Mouse (Mus musculus): ENCODE measurements around the gene Agbl4. TPM values are rescaled to one million over a fixed set of nuclear protein-coding genes. Genes with fewer than 3 reads are reported as not detected.

Agbl4 gene
- polyA plus RNA-seq, 1 experiment = not detected

DNA sequence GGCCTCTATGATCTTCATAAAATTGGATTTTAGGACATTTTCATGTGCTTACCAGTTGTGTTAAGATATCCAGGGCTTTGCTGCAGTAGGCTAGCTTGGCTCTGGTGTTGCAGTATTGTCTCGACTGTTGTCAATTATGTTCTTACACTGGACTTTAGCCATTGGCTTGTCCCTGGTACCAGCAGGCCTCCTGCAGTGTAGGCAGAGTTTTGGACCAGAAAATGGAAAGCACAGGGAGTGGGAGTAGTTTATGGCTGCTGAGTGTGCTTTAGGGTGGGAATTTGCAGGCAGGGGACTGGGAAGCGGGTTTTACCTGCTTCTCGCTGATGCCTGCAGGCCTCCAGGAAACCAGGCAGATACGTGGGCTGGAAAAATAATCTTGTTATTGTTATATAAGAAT, 132.3 kb downstream of the Agbl4 start:
- WGBS = 83% methylated on average over 4 of the region's 4 CpGs
- no peaks in the 10 kb centered on the region for H3K4me1 ChIP-seq (ENCODE audit: control insufficient read depth, insufficient read depth, low read length)
- no peak overlapping the region for H3K27ac ChIP-seq (ENCODE audit: insufficient read depth, low read depth, low read length)
- no peak overlapping the region for H3K4me3 ChIP-seq (ENCODE audit: insufficient read depth, low read depth, low read length)
- TF ChIP-seq CTCF (IDR thresholded peaks at IDR 0.05; ENCODE audit: insufficient read depth, low read depth, low read length) = no peak
- no peak for TF ChIP-seq POLR2A (IDR thresholded peaks at IDR 0.05; ENCODE audit: insufficient read depth, low read depth, low read length)

DNA sequence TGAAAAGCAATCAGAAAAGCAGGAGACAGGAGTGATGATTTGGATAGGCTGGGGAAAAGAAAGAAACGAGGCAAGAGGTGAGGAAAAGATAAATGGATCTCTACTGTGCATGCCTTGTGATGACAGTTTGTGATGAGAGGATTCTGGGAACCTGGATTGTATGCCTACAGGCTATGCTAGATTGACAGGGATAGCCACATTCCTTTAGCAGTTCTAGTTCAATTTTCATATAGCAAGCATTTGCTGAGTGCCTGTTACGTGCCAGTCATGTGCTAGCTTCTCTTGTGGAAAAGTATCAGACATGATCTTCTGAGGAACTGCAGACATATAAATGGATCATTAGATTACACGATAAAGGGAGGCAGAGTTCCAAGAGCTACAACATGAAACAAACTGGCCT, 151.8 kb downstream of the Agbl4 start:
- 71% methylated on average over 3 of the region's 3 CpGs for WGBS
- Histone ChIP-seq H3K4me3 (ENCODE audit: insufficient read depth, low read depth, low read length) (no peak overlapping the region), H3K4me1 (ENCODE audit: control insufficient read depth, insufficient read depth, low read length) (no peaks in the 10 kb centered on the region), H3K27ac (ENCODE audit: insufficient read depth, low read depth, low read length) (no peak overlapping the region)
- TF ChIP-seq CTCF (IDR thresholded peaks at IDR 0.05; ENCODE audit: insufficient read depth, low read depth, low read length) (no peak), POLR2A (IDR thresholded peaks at IDR 0.05; ENCODE audit: insufficient read depth, low read depth, low read length) (no peak)

DNA sequence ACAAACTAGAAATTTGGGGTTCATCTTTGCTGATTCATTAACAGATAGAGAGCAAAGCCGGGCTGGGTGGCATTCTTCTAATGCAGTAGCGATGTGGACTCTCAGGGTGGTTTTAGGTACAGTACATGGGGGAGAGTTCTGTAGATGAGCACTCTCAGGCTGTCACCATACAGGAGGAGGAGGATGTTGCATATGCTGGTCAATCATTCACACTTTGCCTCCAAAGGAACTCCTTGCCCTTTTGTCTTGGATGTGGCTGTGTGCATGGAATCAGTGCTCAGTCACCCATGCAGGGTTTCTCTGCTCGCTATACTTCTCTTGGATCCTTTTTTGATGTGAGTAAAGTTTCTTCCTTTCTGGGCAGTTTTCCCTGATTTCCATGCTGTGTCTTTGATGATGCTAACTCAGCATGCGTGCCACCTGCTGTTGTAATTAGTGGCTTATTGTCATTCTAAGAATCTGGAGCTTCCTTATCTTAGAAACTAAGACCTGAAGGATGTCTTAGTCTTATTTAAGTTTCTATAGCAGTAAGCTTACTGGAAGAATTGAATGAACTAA, 200.3 kb downstream of the Agbl4 start:
- TF ChIP-seq CTCF (IDR thresholded peaks at IDR 0.05; ENCODE audit: insufficient read depth, low read depth, low read length) (no peak), POLR2A (IDR thresholded peaks at IDR 0.05; ENCODE audit: insufficient read depth, low read depth, low read length) (no peak)

DNA sequence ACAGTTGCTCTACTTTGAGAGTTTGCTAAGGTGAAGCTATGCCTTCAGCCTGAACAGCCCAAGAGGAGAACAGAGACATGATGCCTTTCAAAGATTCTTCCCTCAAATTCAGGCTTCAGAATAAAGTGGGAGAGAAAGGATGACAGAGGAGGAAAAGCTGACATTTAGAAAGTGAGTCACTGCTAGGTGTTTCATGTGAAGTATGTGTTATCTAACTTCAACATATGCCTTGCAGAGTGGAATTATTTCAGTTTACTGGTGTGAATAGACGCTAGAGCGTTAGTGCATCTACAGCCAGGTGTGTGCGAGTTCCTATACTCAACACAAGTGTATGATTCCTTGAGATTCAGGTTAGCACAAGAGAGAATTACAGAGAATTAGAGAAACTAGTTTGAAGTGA, 244.0 kb downstream of the Agbl4 start:
- TF ChIP-seq CTCF (IDR thresholded peaks at IDR 0.05; ENCODE audit: insufficient read depth, low read depth, low read length) (no peak), POLR2A (IDR thresholded peaks at IDR 0.05; ENCODE audit: insufficient read depth, low read depth, low read length) (no peak)
- no peak overlapping the region for H3K4me3 ChIP-seq (ENCODE audit: insufficient read depth, low read depth, low read length)
- WGBS = 94% methylated on average over 3 of the region's 3 CpGs
- H3K4me1 ChIP-seq (ENCODE audit: control insufficient read depth, insufficient read depth, low read length) = no peaks in the 10 kb centered on the region
- H3K27ac ChIP-seq (ENCODE audit: insufficient read depth, low read depth, low read length) = no peak overlapping the region

More for the DNA sequence above, 200.3 kb downstream of the Agbl4 start:
- no peak overlapping the region for H3K27ac ChIP-seq (ENCODE audit: insufficient read depth, low read depth, low read length)
- no peaks in the 10 kb centered on the region for H3K4me1 ChIP-seq (ENCODE audit: control insufficient read depth, insufficient read depth, low read length)
- WGBS = 45% methylated on average over 4 of the region's 4 CpGs
- H3K4me3 ChIP-seq (ENCODE audit: insufficient read depth, low read depth, low read length) = no peak overlapping the region

DNA sequence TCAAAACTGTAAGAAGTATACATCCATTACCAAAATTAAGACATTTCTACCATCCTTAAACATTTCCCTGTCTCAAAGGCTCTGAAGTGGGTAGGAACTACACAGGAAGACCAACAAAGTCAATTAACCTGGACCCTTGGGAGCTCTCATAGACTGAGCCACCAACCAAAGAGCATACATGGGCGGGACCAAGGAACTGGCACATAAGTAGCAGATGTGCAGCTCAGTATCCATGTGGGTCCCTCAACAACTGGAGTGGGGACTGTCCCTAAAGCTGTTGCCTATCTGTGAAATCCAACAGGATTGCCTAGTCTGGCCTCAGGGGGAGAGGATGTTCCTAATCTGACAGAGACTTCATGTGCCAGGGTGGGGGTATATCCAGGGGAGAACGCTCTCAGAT, 265.5 kb downstream of the Agbl4 start:
- Histone ChIP-seq H3K4me3 (ENCODE audit: insufficient read depth, low read depth, low read length) (no peak overlapping the region), H3K4me1 (ENCODE audit: control insufficient read depth, insufficient read depth, low read length) (no peaks in the 10 kb centered on the region), H3K27ac (ENCODE audit: insufficient read depth, low read depth, low read length) (no peak overlapping the region)
- TF ChIP-seq POLR2A (IDR thresholded peaks at IDR 0.05; ENCODE audit: insufficient read depth, low read depth, low read length) (no peak), CTCF (IDR thresholded peaks at IDR 0.05; ENCODE audit: insufficient read depth, low read depth, low read length) (no peak)
- WGBS = 92% methylated on average over 2 of the region's 2 CpGs

DNA sequence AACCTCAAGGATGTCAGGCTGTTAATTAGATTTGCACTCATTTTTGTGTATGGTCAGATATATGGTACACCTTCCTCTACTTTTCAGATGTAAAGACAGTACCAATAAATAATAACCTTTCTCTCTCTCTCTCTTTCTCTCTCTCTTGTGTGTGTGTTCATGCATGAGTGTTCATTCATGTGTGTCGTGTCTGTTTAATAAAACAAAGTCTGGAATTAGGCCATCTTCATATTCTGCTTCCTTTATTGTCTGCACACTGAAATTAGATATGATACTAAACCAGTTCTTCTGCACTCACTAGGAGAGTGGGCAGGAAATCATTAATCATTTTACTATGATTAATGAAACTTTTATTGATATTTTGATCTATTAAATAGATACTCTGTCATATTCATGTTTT, 276.7 kb downstream of the Agbl4 start:
- no peaks in the 10 kb centered on the region for H3K4me1 ChIP-seq (ENCODE audit: control insufficient read depth, insufficient read depth, low read length)
- WGBS = 59% methylated on average over 1 of the region's 1 CpGs
- TF ChIP-seq CTCF (IDR thresholded peaks at IDR 0.05; ENCODE audit: insufficient read depth, low read depth, low read length) = no peak
- TF ChIP-seq POLR2A (IDR thresholded peaks at IDR 0.05; ENCODE audit: insufficient read depth, low read depth, low read length) = no peak
- no peak overlapping the region for H3K27ac ChIP-seq (ENCODE audit: insufficient read depth, low read depth, low read length)
- H3K4me3 ChIP-seq (ENCODE audit: insufficient read depth, low read depth, low read length) = no peak overlapping the region

DNA sequence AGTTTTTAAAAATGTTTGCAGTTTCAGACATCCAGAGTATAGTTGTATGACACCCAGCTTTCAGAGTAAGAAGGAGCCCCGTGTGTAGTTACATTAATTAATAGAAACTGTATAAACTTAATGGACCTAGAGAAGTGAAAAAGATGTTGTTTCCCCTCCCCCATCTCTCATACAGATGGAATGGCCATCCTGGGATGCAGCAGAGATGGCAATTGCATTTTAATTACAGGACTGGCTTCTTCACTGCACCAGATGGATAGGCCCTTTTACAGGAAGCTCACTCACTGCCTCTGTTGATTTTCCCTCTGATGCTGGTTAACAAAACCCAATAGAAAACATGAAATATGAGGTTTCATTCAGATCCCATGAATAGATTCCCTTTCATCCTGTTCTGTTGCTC, 337.7 kb downstream of the Agbl4 start:
- WGBS = 82% methylated on average over 1 of the region's 1 CpGs
- TF ChIP-seq CTCF (IDR thresholded peaks at IDR 0.05; ENCODE audit: insufficient read depth, low read depth, low read length) = no peak
- no peak for TF ChIP-seq POLR2A (IDR thresholded peaks at IDR 0.05; ENCODE audit: insufficient read depth, low read depth, low read length)
- Histone ChIP-seq H3K27ac (ENCODE audit: insufficient read depth, low read depth, low read length) (no peak overlapping the region), H3K4me3 (ENCODE audit: insufficient read depth, low read depth, low read length) (no peak overlapping the region), H3K4me1 (ENCODE audit: control insufficient read depth, insufficient read depth, low read length) (no peaks in the 10 kb centered on the region)

DNA sequence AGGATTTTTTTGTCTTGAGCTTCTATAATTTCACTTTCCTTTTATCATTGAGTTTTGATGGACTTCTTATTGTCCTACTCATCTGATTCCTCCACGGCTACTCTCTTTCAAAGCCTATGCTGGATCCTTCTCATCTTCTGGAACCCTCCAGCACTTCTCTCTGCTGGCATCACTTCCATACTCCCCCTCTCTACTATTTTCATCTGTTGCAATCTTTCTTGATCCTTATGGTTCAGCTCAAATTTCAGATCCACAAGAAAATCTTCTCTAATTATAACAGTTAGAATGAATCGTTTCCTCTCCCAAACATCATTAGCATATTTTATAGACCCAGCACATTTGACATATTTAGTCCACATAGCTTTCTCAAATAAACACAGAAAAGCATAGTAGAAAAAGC, 360.5 kb downstream of the Agbl4 start:
- 59% methylated on average over 2 of the region's 2 CpGs for WGBS
- no peak for TF ChIP-seq POLR2A (IDR thresholded peaks at IDR 0.05; ENCODE audit: insufficient read depth, low read depth, low read length)
- TF ChIP-seq CTCF (IDR thresholded peaks at IDR 0.05; ENCODE audit: insufficient read depth, low read depth, low read length) = no peak
- Histone ChIP-seq H3K27ac (ENCODE audit: insufficient read depth, low read depth, low read length) (no peak overlapping the region), H3K4me1 (ENCODE audit: control insufficient read depth, insufficient read depth, low read length) (no peaks in the 10 kb centered on the region), H3K4me3 (ENCODE audit: insufficient read depth, low read depth, low read length) (no peak overlapping the region)

DNA sequence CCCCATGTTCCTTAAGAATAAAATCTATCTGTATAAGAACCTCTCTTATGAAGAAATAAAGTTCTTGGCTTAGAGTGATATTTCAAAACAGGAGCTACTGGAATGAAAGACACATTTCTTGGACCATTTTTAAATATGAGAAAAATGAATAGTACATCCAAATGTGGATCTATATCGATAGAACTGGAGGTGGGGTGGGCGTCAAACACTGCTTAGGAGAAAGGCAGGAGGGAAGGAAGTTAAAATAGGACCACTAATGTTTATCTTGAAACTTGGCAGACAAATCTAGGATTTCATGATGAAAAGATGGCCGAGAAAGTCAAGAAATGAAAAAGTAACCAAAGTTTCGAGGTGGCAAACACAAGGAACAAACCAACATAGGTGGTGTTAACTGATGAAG, 391.1 kb downstream of the Agbl4 start:
- Histone ChIP-seq H3K4me3 (ENCODE audit: insufficient read depth, low read depth, low read length) (no peak overlapping the region), H3K27ac (ENCODE audit: insufficient read depth, low read depth, low read length) (no peak overlapping the region), H3K4me1 (ENCODE audit: control insufficient read depth, insufficient read depth, low read length) (no peaks in the 10 kb centered on the region)
- WGBS = 83% methylated on average over 4 of the region's 4 CpGs
- TF ChIP-seq POLR2A (IDR thresholded peaks at IDR 0.05; ENCODE audit: insufficient read depth, low read depth, low read length) (no peak), CTCF (IDR thresholded peaks at IDR 0.05; ENCODE audit: insufficient read depth, low read depth, low read length) (no peak)

DNA sequence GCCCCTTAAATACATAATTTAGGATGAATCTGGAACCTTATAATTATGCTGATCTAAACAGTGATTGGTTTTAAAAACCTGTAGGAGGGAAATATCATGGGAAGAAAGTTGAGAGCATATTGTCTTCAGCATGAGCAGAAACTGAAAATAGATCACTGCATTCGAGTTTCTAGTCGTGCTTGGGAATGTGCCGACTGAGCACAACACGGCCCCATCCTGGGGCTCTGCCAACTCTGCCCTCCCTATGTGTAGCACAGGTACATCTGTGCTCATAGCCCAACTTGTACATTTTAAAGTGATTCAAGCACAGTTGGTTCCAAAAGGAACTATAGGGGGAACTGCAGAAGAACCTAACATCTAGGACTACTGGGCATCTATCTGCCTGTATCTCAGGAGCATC, 402.4 kb downstream of the Agbl4 start:
- H3K4me3 ChIP-seq (ENCODE audit: insufficient read depth, low read depth, low read length) = no peak overlapping the region
- no peaks in the 10 kb centered on the region for H3K4me1 ChIP-seq (ENCODE audit: control insufficient read depth, insufficient read depth, low read length)
- H3K27ac ChIP-seq (ENCODE audit: insufficient read depth, low read depth, low read length) = no peak overlapping the region
- WGBS = 61% methylated on average over 4 of the region's 4 CpGs
- TF ChIP-seq CTCF (IDR thresholded peaks at IDR 0.05; ENCODE audit: insufficient read depth, low read depth, low read length) = no peak
- no peak for TF ChIP-seq POLR2A (IDR thresholded peaks at IDR 0.05; ENCODE audit: insufficient read depth, low read depth, low read length)

All from olfactory bulb, adult 2 months (tissue).